Comparison of ENCODE assay signal across 8 mouse cellular contexts in the genomic region with DNA sequence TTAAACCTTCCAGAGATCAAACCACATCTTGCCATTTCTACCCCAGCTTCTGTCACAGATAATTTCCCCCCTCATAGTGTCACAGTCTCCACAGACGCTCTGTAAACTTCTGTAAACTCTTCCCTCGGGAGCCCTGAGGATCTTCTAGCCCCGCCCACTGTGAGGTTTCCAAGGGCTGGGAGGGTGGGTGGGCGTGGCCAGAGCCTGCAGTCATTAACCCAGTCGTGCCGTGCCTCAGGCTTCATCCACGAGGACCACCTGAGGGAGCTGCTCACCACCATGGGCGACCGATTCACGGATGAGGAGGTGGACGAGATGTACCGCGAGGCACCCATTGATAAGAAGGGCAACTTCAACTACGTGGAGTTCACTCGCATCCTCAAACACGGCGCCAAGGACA. TPM values are rescaled to one million over a fixed set of nuclear protein-coding genes. Genes with fewer than 3 reads are reported as not detected.
DNase-seq lines count a peak whose midpoint lies in the region; ATAC-seq and TF ChIP-seq lines count a peak whose summit lies in the region.

No protein-coding gene starts in this region.

- H3K4me3 ChIP-seq in megakaryocyte, embryonic 14.5 days (replicated peaks), result peak overlapping the region; percentile 21
- no peak overlapping the region for H3K4me3 ChIP-seq in intestine, postnatal 0 days (ENCODE audit: low read depth, low read length)
- H3K4me3 ChIP-seq in stomach, embryonic 15.5 days (replicated peaks), result no peak overlapping the region

- peaks cover 93% of the 10 kb centered on the region for H3K4me1 ChIP-seq in megakaryocyte, embryonic 14.5 days
- H3K4me1 ChIP-seq in intestine, postnatal 0 days (replicated peaks; ENCODE audit: control insufficient read depth, insufficient read depth, low read length), result no peaks in the 10 kb centered on the region
- H3K4me1 ChIP-seq in stomach, embryonic 15.5 days, result peaks cover 20% of the 10 kb centered on the region

- no peak overlapping the region for H3K9ac ChIP-seq in intestine, postnatal 0 days (ENCODE audit: low read depth, low read length)
- no peak overlapping the region for H3K9ac ChIP-seq in stomach, embryonic 15.5 days

- peaks cover 36% of the 10 kb centered on the region for H3K27me3 ChIP-seq in megakaryocyte, embryonic 14.5 days (replicated peaks)
- no peaks in the 10 kb centered on the region for H3K27me3 ChIP-seq in intestine, postnatal 0 days (replicated peaks; ENCODE audit: control insufficient read depth, insufficient read depth, low read length)
- no peaks in the 10 kb centered on the region for H3K27me3 ChIP-seq in stomach, embryonic 15.5 days (replicated peaks)

- H3K27ac ChIP-seq in intestine, postnatal 0 days (ENCODE audit: low read depth, low read length), result no peak overlapping the region
- H3K27ac ChIP-seq in stomach, embryonic 15.5 days, result no peak overlapping the region

- peaks cover 3% of the 10 kb centered on the region for H3K9me3 ChIP-seq in megakaryocyte, embryonic 14.5 days
- no peaks in the 10 kb centered on the region for H3K9me3 ChIP-seq in intestine, postnatal 0 days (ENCODE audit: control insufficient read depth)
- H3K9me3 ChIP-seq in stomach, embryonic 15.5 days, result no peaks in the 10 kb centered on the region

- H3K4me2 ChIP-seq in intestine, postnatal 0 days (replicated peaks; ENCODE audit: low read depth), result peak overlapping the region; percentile 6; the same call in 1 of the 2 replicates
- peak overlapping the region; percentile 28 for H3K4me2 ChIP-seq in stomach, embryonic 15.5 days

- ATAC-seq in megakaryocyte, adult 5-6 weeks (ENCODE audit: poor library complexity, severe bottlenecking), result no peak
- ATAC-seq in intestine, postnatal 0 days, result no peak
- 0 out of 2 replicates have a peak, but pooled peaks have one; percentile 24 for ATAC-seq in stomach, embryonic 15.5 days (ENCODE audit: insufficient read depth, low FRiP score, low read depth)
- ATAC-seq in erythroid progenitor cell, adult 5-6 weeks (replicated peaks; ENCODE audit: low FRiP score, poor library complexity, severe bottlenecking), result no peak

- TF ChIP-seq CTCF in intestine, postnatal 0 days (IDR thresholded peaks at IDR 0.05; ENCODE audit: low read depth), result no peak

- 21% methylated on average over 17 of the region's 17 CpGs for WGBS in intestine, postnatal 0 days
- WGBS in stomach, embryonic 15.5 days, result 21% methylated on average over 17 of the region's 17 CpGs

- peaks cover 8% of the 10 kb centered on the region for H3K36me3 ChIP-seq in megakaryocyte, embryonic 14.5 days (replicated peaks; ENCODE audit: low read length)
- peaks cover 4% of the 10 kb centered on the region; the same call in 1 of the 2 replicates for H3K36me3 ChIP-seq in intestine, postnatal 0 days (ENCODE audit: control insufficient read depth, insufficient read depth)
- H3K36me3 ChIP-seq in stomach, embryonic 15.5 days, result no peaks in the 10 kb centered on the region

- peak; percentile 61 for DNase-seq in embryo, embryonic 10 days (ENCODE audit: low spot score)
- DNase-seq in embryo, embryonic 9.5 days (ENCODE audit: extremely low spot score), result no peak
- no peak for DNase-seq in left cerebral cortex, adult 11 months (ENCODE audit: low spot score)

RNA-seq across cellular contexts. Expression of gene Myl9, which starts 5.5 kb away (rescaled TPM):
- polyA plus RNA-seq in megakaryocyte, embryonic 14.5 days (2012; ENCODE audit: insufficient read depth, low replicate concordance), result 143 and 182 TPM in 2 replicates
- not detected in 2 replicates for total RNA-seq in megakaryocyte, adult 5-6 weeks (2015)
- total RNA-seq in megakaryocyte, adult 5-6 weeks (2017), result not detected in 2 replicates
- polyA plus RNA-seq in intestine, postnatal 0 days (2015; fragmentation: Nextera tagmentation; extraction: Ambion mirVana), result 1,325 and 1,382 TPM in 2 replicates
- 1,258 and 1,308 TPM in 2 replicates for polyA plus RNA-seq in stomach, embryonic 15.5 days (2015; fragmentation: Nextera tagmentation; extraction: Ambion mirVana)
- total RNA-seq in erythroid progenitor cell, adult 5-6 weeks (2015; ENCODE audit: low replicate concordance), result 5.0 and 7.2 TPM in 2 replicates
- 0.45 and 10.7 TPM in 2 replicates for total RNA-seq in erythroid progenitor cell, adult 5-6 weeks (2017; ENCODE audit: low replicate concordance)

RNA-seq across cellular contexts. Expression of gene Tgif2, which starts 59.1 kb away (rescaled TPM):
- 5.1 and 8.1 TPM in 2 replicates for polyA plus RNA-seq in megakaryocyte, embryonic 14.5 days (2012; ENCODE audit: insufficient read depth, low replicate concordance)
- total RNA-seq in megakaryocyte, adult 5-6 weeks (2015), result 0.36 and 0.38 TPM in 2 replicates
- 0.73 TPM in 1 of 2 replicates, not detected in the other for total RNA-seq in megakaryocyte, adult 5-6 weeks (2017)
- 6.4 and 7.0 TPM in 2 replicates for polyA plus RNA-seq in intestine, postnatal 0 days (2015; fragmentation: Nextera tagmentation; extraction: Ambion mirVana)
- polyA plus RNA-seq in stomach, embryonic 15.5 days (2015; fragmentation: Nextera tagmentation; extraction: Ambion mirVana), result 41.5 and 45.9 TPM in 2 replicates
- 2.2 and 3.8 TPM in 2 replicates for total RNA-seq in erythroid progenitor cell, adult 5-6 weeks (2015; ENCODE audit: low replicate concordance)
- total RNA-seq in erythroid progenitor cell, adult 5-6 weeks (2017; ENCODE audit: low replicate concordance), result 1.9 and 18.2 TPM in 2 replicates
